Mouse (Mus musculus): Measurements from ENCODE around the gene Nectin2. TPM values are rescaled to one million over a fixed set of nuclear protein-coding genes. Genes with fewer than 3 reads are reported as not detected.

Nectin2 gene
- polyA plus RNA-seq, 1 experiment from 2014 or later = 60.4 TPM

DNA sequence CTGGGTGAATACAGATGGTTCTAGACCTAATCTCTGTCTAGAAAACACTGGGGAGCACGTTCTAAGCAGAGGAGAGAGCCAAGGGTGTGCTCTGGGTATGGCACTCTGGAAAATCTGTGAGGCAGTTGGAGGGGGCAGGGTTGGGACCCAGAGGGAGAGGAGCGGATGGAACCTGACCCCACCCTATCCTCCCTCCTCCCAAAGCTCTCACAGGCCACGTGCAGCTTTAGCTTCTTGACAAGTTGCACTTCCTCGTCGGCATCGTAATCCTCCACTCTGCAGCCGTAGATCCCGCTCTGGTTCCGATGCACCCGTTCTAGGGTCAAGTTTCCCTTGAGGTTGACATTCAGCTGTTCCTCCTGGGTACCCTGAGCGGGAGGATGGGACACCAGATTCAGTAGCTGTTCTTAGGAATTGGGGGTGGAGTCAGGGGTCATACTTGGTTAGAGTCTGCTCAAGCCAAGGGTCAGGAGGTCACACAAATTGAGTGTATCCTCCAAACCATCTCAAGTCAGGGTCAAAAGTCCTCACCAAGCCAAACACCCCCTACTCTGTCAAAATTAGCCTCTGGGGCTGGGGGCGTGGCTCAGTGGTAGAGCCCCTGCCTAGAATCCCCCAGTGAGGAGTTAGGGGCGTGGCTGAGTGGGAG lies 13.7 kb upstream of the Nectin2 start:
- no peaks in the 10 kb centered on the region for H3K9me3 ChIP-seq
- no peak overlapping the region for H3K9ac ChIP-seq
- 86% methylated on average over 13 of the region's 13 CpGs for WGBS
- no peak overlapping the region for H3K27ac ChIP-seq (replicated peaks)
- no peak overlapping the region for H3K4me3 ChIP-seq
- peaks cover 4% of the 10 kb centered on the region for H3K27me3 ChIP-seq
- H3K4me2 ChIP-seq = no peak overlapping the region
- no peaks in the 10 kb centered on the region for H3K4me1 ChIP-seq (replicated peaks)
- H3K36me3 ChIP-seq = no peaks in the 10 kb centered on the region
- ATAC-seq (ENCODE audit: low FRiP score, low read depth) = no peak

DNA sequence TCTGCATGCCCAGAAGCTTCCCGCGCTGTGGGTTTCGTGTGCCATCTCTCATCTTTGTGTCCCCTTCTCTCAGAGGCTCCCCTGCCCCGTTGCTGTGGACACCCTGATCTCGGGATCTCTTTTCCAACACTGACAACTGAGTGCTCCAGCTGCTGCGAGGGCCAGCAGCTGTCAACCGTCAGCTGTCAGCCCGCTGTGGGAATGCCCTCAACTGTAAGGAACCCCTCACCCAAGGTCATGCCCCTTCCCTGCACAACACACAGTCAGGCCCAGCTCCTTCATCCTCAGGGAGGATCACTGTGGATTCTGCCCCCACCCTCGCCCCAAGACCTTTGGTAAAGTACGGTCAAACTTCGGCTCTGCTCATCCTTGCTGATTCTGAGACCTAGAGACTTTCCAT lies 12.0 kb upstream of the Nectin2 start:
- H3K4me1 ChIP-seq (replicated peaks) = no peaks in the 10 kb centered on the region
- no peak for ATAC-seq (ENCODE audit: low FRiP score, low read depth)
- no peak overlapping the region for H3K9ac ChIP-seq
- H3K27ac ChIP-seq (replicated peaks) = no peak overlapping the region
- H3K9me3 ChIP-seq = no peaks in the 10 kb centered on the region
- no peak overlapping the region for H3K4me3 ChIP-seq
- H3K36me3 ChIP-seq = no peaks in the 10 kb centered on the region
- no peaks in the 10 kb centered on the region for H3K27me3 ChIP-seq
- no peak overlapping the region for H3K4me2 ChIP-seq
- 81% methylated on average over 11 of the region's 11 CpGs for WGBS

DNA sequence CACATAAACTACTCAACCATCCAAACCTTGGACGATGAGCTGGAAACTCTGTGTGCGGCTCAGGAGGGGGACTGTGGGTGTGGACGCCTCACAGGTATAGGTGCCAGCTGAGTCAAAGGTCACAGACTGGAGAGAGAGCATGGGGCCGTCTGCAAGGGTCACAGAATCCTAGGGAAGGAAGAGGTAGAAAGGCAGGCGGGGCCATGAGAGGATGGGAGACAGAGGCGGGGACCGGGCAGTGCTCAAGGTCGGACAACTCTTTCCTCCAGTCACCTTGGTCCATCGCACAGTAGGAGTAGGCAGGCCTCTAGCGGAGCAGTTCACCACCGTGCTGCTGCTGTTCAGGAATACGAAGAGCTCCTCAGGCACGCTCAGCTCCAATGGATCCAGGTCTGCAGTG lies 9.7 kb upstream of the Nectin2 start:
- 88% methylated on average over 13 of the region's 13 CpGs for WGBS
- H3K27ac ChIP-seq (replicated peaks) = no peak overlapping the region
- H3K36me3 ChIP-seq = no peaks in the 10 kb centered on the region
- no peak for ATAC-seq (ENCODE audit: low FRiP score, low read depth)
- H3K4me2 ChIP-seq = no peak overlapping the region
- H3K4me3 ChIP-seq = no peak overlapping the region
- H3K9me3 ChIP-seq = no peaks in the 10 kb centered on the region
- no peaks in the 10 kb centered on the region for H3K27me3 ChIP-seq
- no peaks in the 10 kb centered on the region for H3K4me1 ChIP-seq (replicated peaks)
- H3K9ac ChIP-seq = no peak overlapping the region

DNA sequence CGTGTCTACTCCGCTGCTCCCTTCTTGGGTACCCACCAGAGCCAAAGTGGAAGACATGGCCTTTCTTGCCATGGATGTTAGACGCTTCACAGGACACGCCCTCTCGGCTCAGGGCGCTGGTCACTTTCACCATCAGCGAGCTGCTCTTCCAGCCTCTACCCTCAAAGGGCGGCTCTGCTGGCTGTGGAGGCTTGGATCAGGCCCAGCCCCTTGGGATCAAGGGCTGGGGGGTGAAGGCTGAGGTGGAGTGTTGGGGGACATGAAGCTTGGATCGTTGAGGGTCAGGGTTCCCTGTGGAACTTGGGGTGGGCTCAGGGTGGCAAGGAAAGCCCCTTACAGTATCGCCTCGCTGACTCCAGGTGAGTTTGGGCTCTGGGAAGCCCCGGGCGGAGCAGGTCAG lies 8.3 kb upstream of the Nectin2 start:
- Histone ChIP-seq H3K9me3 (no peaks in the 10 kb centered on the region), H3K36me3 (no peaks in the 10 kb centered on the region), H3K27me3 (no peaks in the 10 kb centered on the region), H3K4me2 (no peak overlapping the region), H3K4me1 (replicated peaks) (no peaks in the 10 kb centered on the region), H3K9ac (no peak overlapping the region), H3K27ac (replicated peaks) (no peak overlapping the region), H3K4me3 (no peak overlapping the region)
- 92% methylated on average over 13 of the region's 13 CpGs for WGBS
- no peak for ATAC-seq (ENCODE audit: low FRiP score, low read depth)

DNA sequence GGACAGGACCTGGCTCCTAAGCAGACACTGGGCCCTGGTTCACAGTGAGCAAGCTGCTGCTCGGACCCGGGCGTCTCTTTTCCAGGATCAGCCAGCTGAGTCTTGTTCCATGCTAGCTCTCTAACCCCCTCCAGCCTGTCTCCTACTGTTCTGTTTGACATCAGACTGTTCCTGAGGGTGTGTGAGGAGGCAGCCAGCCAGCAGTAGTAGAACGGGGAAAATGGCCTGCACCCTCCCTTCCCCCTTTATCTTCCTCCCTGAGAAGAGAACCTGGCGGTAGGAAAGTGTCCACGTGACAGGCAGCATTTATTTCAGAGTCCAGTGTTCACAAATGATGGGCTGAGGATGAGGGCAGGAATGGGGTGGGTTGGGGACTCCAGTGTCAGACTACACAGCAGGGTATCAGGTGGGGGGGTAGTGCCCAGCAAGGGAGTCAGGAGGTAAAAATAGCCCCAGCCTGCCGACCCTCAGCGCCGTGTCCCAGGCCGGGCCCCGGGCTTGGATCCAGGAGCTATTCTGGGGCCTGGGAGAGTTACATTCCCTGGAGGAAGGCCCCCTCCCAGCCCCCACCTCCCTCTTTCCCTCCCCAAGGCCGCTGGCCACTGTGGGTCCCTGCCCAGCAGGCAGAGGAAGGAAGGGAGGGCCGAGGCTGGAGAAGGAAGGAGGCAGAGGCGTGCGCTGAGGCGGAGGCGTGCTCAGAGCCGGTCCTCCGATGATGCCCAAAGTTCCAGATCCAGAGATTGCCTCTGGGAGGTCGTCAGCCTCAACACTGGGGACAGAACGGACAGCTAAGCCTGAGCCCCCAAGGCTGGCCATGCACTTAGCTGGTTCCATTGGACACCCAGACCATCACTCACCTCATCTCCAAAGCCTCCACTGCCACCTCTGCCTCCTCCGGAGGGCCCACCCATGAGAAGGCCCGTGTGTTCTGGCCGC lies 5.8 kb upstream of the Nectin2 start:
- Histone ChIP-seq H3K4me1 (replicated peaks) (no peaks in the 10 kb centered on the region), H3K9ac (no peak overlapping the region), H3K36me3 (no peaks in the 10 kb centered on the region), H3K4me3 (no peak overlapping the region), H3K9me3 (no peaks in the 10 kb centered on the region), H3K27ac (replicated peaks) (0 out of 2 replicates have a peak overlapping the region, but pooled peaks have one; percentile 28), H3K4me2 (no peak overlapping the region), H3K27me3 (no peaks in the 10 kb centered on the region)
- WGBS = 80% methylated on average over 22 of the region's 24 CpGs
- peak; percentile 36; the same call in 1 of the 2 replicates for ATAC-seq (ENCODE audit: low FRiP score, low read depth)

DNA sequence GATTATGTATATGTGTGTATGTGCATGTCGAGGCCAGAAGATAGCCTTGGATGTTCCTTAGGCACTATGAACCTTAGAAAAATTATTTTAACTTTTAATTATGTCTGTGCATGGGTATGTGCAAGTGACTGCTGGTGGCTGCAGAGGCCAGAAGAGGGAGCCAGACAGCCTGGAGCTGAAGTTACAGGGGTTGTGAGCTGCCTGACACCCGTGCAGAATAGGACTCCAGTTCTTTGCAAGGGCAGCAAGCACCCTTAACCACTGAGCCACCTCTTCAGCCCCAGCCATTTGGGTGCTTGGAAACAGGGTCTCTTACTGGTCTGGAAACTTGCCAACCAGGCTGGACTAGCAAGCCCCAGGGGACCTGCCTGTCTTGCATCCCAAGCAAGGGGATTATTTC lies 4.7 kb upstream of the Nectin2 start:
- Histone ChIP-seq H3K27me3 (no peaks in the 10 kb centered on the region), H3K36me3 (no peaks in the 10 kb centered on the region), H3K9ac (no peak overlapping the region), H3K27ac (replicated peaks) (no peak overlapping the region), H3K4me3 (no peak overlapping the region), H3K4me1 (replicated peaks) (peaks cover 7% of the 10 kb centered on the region), H3K9me3 (no peaks in the 10 kb centered on the region), H3K4me2 (no peak overlapping the region)
- ATAC-seq (ENCODE audit: low FRiP score, low read depth) = no peak
- 90% methylated on average over 2 of the region's 2 CpGs for WGBS

DNA sequence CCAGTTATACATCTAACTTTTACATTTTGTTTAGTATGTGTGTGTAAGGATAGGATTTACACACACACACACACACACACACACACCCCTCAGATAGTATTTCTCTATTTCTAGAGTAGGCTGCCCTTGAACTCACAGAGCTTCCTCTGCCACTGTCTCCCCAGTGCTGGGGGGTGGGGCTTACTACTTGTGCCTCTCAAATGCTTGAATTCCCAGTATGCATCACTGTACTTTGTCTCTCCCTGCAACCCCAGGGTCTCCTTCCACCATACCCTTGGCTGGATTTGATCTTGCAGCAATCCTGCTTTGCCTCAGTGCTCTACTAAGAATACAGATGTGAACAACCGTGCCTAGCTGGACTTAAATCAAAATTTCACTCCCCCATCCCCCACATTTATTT lies 3.8 kb upstream of the Nectin2 start:
- H3K4me1 ChIP-seq (replicated peaks) = peaks cover 7% of the 10 kb centered on the region
- no peak for ATAC-seq (ENCODE audit: low FRiP score, low read depth)
- H3K4me2 ChIP-seq = no peak overlapping the region
- no peak overlapping the region for H3K4me3 ChIP-seq
- no peaks in the 10 kb centered on the region for H3K36me3 ChIP-seq
- H3K27me3 ChIP-seq = no peaks in the 10 kb centered on the region
- H3K9ac ChIP-seq = no peak overlapping the region
- WGBS = 89% methylated on average over 1 of the region's 1 CpGs
- H3K27ac ChIP-seq (replicated peaks) = no peak overlapping the region
- H3K9me3 ChIP-seq = no peaks in the 10 kb centered on the region

DNA sequence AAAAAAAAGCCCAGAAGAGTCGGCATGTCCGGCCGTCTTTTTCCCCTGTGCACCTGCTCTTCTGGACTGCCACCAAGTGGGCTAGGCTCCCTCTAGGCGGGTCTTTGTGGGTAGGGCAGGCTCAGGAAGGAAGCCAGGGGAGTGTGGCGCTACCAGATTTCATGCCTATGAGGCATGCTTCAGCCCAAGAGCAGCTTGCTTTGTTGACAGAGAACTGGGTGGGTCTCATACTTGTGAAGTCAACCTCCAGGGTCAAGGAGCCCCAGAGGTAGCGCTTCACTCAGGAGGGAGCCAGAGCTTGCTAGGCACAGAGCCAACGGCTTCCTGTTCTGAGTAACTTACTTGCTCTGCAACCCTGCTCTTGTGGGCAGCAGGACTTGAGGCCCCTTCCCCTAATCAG lies 3.3 kb upstream of the Nectin2 start:
- ATAC-seq (ENCODE audit: low FRiP score, low read depth) = no peak
- Histone ChIP-seq H3K4me1 (replicated peaks) (peaks cover 9% of the 10 kb centered on the region), H3K9me3 (no peaks in the 10 kb centered on the region), H3K4me2 (no peak overlapping the region), H3K4me3 (no peak overlapping the region), H3K27me3 (no peaks in the 10 kb centered on the region), H3K27ac (replicated peaks) (no peak overlapping the region), H3K36me3 (no peaks in the 10 kb centered on the region), H3K9ac (no peak overlapping the region)
- WGBS = 77% methylated on average over 7 of the region's 7 CpGs

DNA sequence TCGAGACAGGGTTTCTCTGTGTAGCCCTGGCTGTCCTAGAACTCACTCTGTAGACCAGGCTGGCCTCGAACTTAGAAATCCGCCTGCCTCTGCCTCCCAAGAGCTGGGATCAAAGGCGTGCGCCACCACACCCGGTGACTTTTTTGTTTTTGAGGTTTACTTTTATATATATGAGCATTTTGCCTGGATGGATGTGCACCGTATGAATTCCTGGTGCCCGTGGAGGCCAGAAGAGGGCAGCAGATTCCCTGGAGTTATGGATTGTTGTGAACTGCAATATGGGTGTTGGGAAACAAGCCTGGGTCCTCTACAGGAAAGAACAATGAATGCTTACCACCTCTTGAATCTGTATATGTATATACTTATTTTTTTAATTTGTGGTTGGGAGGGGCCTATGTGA lies 2.4 kb upstream of the Nectin2 start:
- Histone ChIP-seq H3K4me2 (no peak overlapping the region), H3K27ac (replicated peaks) (no peak overlapping the region), H3K27me3 (no peaks in the 10 kb centered on the region), H3K9ac (no peak overlapping the region), H3K9me3 (no peaks in the 10 kb centered on the region), H3K4me1 (replicated peaks) (peaks cover 18% of the 10 kb centered on the region), H3K36me3 (no peaks in the 10 kb centered on the region), H3K4me3 (no peak overlapping the region)
- no peak for ATAC-seq (ENCODE audit: low FRiP score, low read depth)
- WGBS = 71% methylated on average over 8 of the region's 8 CpGs

DNA sequence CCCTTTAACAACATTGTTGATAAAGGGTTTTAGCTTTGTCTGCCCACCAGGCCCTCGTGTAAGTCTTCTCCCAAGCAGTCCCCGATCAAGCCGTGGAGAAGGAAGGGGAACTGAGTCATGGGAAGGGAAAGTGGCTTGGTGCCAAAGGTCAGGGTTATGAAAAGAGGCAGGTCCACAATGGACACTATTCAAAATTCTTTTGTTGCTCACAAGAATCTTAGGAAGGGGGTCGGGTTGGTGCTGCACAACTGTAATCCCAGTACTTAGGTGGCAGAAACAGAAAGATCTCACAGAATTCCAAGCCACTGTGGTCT lies 744 bp upstream of the Nectin2 start:
- no peak overlapping the region for H3K27ac ChIP-seq (replicated peaks)
- H3K4me2 ChIP-seq = peak overlapping the region; percentile 83; the same call in 1 of the 2 replicates
- H3K9ac ChIP-seq = no peak overlapping the region
- no peak for ATAC-seq (ENCODE audit: low FRiP score, low read depth)
- 63% methylated on average over 4 of the region's 4 CpGs for WGBS
- no peaks in the 10 kb centered on the region for H3K27me3 ChIP-seq
- H3K4me3 ChIP-seq = 0 out of 2 replicates have a peak overlapping the region, but pooled peaks have one; percentile 82
- no peaks in the 10 kb centered on the region for H3K9me3 ChIP-seq
- H3K36me3 ChIP-seq = no peaks in the 10 kb centered on the region
- H3K4me1 ChIP-seq (replicated peaks) = peaks cover 32% of the 10 kb centered on the region

- Histone ChIP-seq H3K36me3 (no peaks in the 10 kb centered on the region), H3K9ac (peak overlapping the region; percentile 88), H3K4me1 (replicated peaks) (peaks cover 39% of the 10 kb centered on the region), H3K27ac (replicated peaks) (peak overlapping the region; percentile 87), H3K4me3 (peak overlapping the region; percentile 82), H3K4me2 (peak overlapping the region; percentile 83), H3K9me3 (no peaks in the 10 kb centered on the region), H3K27me3 (no peaks in the 10 kb centered on the region)
- peak; percentile 92 for ATAC-seq (ENCODE audit: low FRiP score, low read depth)
- under 1% methylated on average over 37 of the region's 46 CpGs for WGBS
Measured at GRCm38 (mm10) chr7:19749389-19750216, 680 bp downstream of the Nectin2 start.

Data from hindbrain, embryonic 15.5 days (tissue).